Mouse (Mus musculus) kidney, adult 2 months (tissue): Measurements from ENCODE around the gene Nhej1.

Experiments used
- CTCF ChIP-seq: fragments of 200-500 bp; conservative IDR thresholded peaks from 2 replicates; pipeline ENCODE4 v1.5.1; 2011; ENCODE audit warnings: low read depth, mild to moderate bottlenecking, control low read depth, low read length, moderate library complexity, mixed read lengths; ENCODE audit not compliant: insufficient read depth, insufficient read length
- POLR2A ChIP-seq: fragments of 200-500 bp; IDR thresholded peaks from one replicate; pipeline ENCODE4 v1.6.1; 2011; ENCODE audit warnings: low read depth, low read length, control low read depth

GRCm38 (mm10) chr1:75122211-75122610 is 2.8 kb downstream of the Nhej1 start:
- TF ChIP-seq POLR2A (no peak), CTCF (no peak)
